Mouse (Mus musculus): ENCODE measurements around the gene Rbm38. TPM values are rescaled to one million over a fixed set of nuclear protein-coding genes. Genes with fewer than 3 reads are reported as not detected.

The Rbm38 gene
- total and polyA plus RNA-seq, 3 experiments, result 14.4 to 85.4 (median 19.4) TPM

DNA sequence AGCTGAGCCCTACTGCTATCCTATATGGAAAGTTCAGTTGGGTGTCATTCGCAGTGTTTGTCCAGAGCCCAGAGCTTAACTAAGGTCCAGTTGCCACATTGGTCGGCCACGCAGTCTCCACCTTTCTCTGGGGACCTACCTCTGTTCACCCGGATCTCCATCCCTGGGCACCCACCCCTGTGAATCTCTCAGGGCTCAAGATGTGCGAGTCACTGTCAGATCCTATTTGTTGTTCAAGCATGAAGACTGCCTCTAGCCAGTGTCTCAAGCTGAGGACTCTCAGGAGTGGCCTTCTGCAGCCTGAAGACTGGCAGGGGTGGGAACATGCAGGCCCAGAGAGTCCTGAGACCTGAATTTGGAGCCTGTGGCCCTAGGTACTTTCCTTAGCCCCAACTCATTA is 15.8 kb downstream of the Rbm38 start:
- Histone ChIP-seq H3K4me2 (ENCODE audit: insufficient read depth, low read depth, poor library complexity, severe bottlenecking) (no peak overlapping the region), H3K27me3 (replicated peaks) (no peaks in the 10 kb centered on the region), H3K4me3 (replicated peaks in 1 of 3; ENCODE audit: low read depth in 2 of 3, low read length in 2 of 3, poor library complexity in 1 of 3) (no peak overlapping the region), H3K4me1 (ENCODE audit: control insufficient read depth in 1 of 2, insufficient read depth in 2 of 2) (peaks cover 4 to 39% of the 10 kb centered on the region in 2 experiments; a peak in 3 of 4 replicates), H3K79me2 (replicated peaks; ENCODE audit: control insufficient read depth, extremely low read depth, insufficient read depth, poor library complexity, severe bottlenecking) (no peaks in the 10 kb centered on the region), H3K27ac (ENCODE audit: insufficient read depth, low read depth) (no peak overlapping the region), H3K9ac (ENCODE audit: insufficient read depth, low read depth) (no peak overlapping the region), H3K9me3 (replicated peaks; ENCODE audit: low read length) (no peaks in the 10 kb centered on the region), H3K36me3 (replicated peaks in 1 of 2; ENCODE audit: control insufficient read depth in 1 of 2, insufficient read depth in 1 of 2, low read length in 1 of 2) (peaks cover 45 to 71% of the 10 kb centered on the region in 2 experiments)
- dilution Hi-C loops (cut with MboI; ENCODE audit: extremely low pct_ligation_motif_present, extremely low pct_unique_long_range_greater_than_20kb, low sequenced_read_pairs), result no loop called here
- TF ChIP-seq TCF12 (IDR thresholded peaks at IDR 0.05; ENCODE audit: low read depth, low read length), result no peak
- no peak for TF ChIP-seq E2F4 (IDR thresholded peaks at IDR 0.05; ENCODE audit: insufficient replicate concordance, low read depth, low read length)
- DNase-seq (ENCODE audit: extremely low read depth), result no peak
- in situ Hi-C loops (cut with MboI; ENCODE audit: low pct_ligation_motif_present, low pct_unique_long_range_greater_than_20kb, low sequenced_read_pairs), result no loop called here

- dilution Hi-C loops (cut with MboI; ENCODE audit: extremely low pct_ligation_motif_present, extremely low pct_unique_long_range_greater_than_20kb, low sequenced_read_pairs) (no loop called here), in situ Hi-C loops (cut with MboI; ENCODE audit: low pct_ligation_motif_present, low pct_unique_long_range_greater_than_20kb, low sequenced_read_pairs) (no loop called here)
- no peak overlapping the region for H3K27ac ChIP-seq (ENCODE audit: insufficient read depth, low read depth)
- no peak overlapping the region for H3K4me3 ChIP-seq (replicated peaks in 1 of 3; ENCODE audit: low read depth in 2 of 3, low read length in 2 of 3, poor library complexity in 1 of 3)
- no peaks in the 10 kb centered on the region for H3K79me2 ChIP-seq (replicated peaks; ENCODE audit: control insufficient read depth, extremely low read depth, insufficient read depth, poor library complexity, severe bottlenecking)
- no peaks in the 10 kb centered on the region for H3K9me3 ChIP-seq (replicated peaks; ENCODE audit: low read length)
- no peak for TF ChIP-seq TBP (conservative IDR thresholded peaks at IDR 0.05; ENCODE audit: low read depth, low read length)
- no peak for TF ChIP-seq EP300 (IDR thresholded peaks at IDR 0.05; ENCODE audit: low read length)
- no peak for TF ChIP-seq ELF1 (IDR thresholded peaks at IDR 0.05; ENCODE audit: low read depth, low read length)
- peak; percentile 2 for TF ChIP-seq RAD21 (IDR thresholded peaks at IDR 0.05; ENCODE audit: low read depth, low read length)
- TF ChIP-seq SMC3 (IDR thresholded peaks at IDR 0.05; ENCODE audit: low read depth, low read length), result peak; percentile 23
- peak in 1 of 2 experiments; percentile 27; a peak in 1 of 4 replicates for TF ChIP-seq CTCF (conservative IDR thresholded peaks at IDR 0.05 in 1 of 2, IDR thresholded peaks at IDR 0.05 in 1 of 2; ENCODE audit: low read depth in 2 of 2, low read length in 2 of 2)
- no peak for TF ChIP-seq USF1 (IDR thresholded peaks at IDR 0.05; ENCODE audit: low read depth, low read length)
- no peak for TF ChIP-seq GABPA (IDR thresholded peaks at IDR 0.05; ENCODE audit: insufficient replicate concordance, low read depth, low read length)
- TF ChIP-seq JUN (IDR thresholded peaks at IDR 0.05; ENCODE audit: insufficient read depth, low read depth, low read length), result no peak
- no peak for DNase-seq (ENCODE audit: extremely low read depth)
- H3K4me1 ChIP-seq (ENCODE audit: control insufficient read depth in 1 of 2, insufficient read depth in 2 of 2), result peaks cover 4 to 39% of the 10 kb centered on the region in 2 experiments; a peak in 3 of 4 replicates
- H3K9ac ChIP-seq (ENCODE audit: insufficient read depth, low read depth), result no peak overlapping the region
- H3K27me3 ChIP-seq (replicated peaks), result no peaks in the 10 kb centered on the region
- no peak overlapping the region for H3K4me2 ChIP-seq (ENCODE audit: insufficient read depth, low read depth, poor library complexity, severe bottlenecking)
- H3K36me3 ChIP-seq (replicated peaks in 1 of 2; ENCODE audit: control insufficient read depth in 1 of 2, insufficient read depth in 1 of 2, low read length in 1 of 2), result peaks cover 40 to 65% of the 10 kb centered on the region in 2 experiments
Observed at GRCm38 (mm10) chr2:173036611-173037010, 16.3 kb downstream of the Rbm38 start.

DNA sequence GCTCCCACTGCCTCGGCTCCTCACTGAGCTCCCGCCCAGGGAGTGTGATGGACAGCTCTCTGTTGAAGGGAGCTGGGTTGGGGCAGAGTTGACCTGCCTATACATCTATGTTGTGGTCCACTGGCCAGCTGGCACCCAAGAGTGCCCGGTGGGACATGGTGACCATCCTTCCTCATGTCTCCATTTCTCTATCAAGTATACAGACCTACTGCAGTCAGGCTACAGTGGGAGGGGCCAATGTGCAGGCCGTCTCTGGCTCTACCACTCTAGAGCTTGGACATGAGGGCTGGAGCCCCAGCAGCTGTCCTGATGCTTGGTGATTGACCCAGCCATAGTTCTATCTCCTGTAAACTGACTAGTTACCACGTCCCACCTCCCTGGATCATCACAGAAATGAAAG is 17.0 kb downstream of the Rbm38 start:
- no peak overlapping the region for H3K4me3 ChIP-seq (replicated peaks in 1 of 3; ENCODE audit: low read depth in 2 of 3, low read length in 2 of 3, poor library complexity in 1 of 3)
- no peaks in the 10 kb centered on the region for H3K27me3 ChIP-seq (replicated peaks)
- no peak overlapping the region for H3K27ac ChIP-seq (ENCODE audit: insufficient read depth, low read depth)
- no peak for DNase-seq (ENCODE audit: extremely low read depth)
- in situ Hi-C loops (cut with MboI; ENCODE audit: low pct_ligation_motif_present, low pct_unique_long_range_greater_than_20kb, low sequenced_read_pairs) (no loop called here), dilution Hi-C loops (cut with MboI; ENCODE audit: extremely low pct_ligation_motif_present, extremely low pct_unique_long_range_greater_than_20kb, low sequenced_read_pairs) (no loop called here)
- peaks cover 32 to 58% of the 10 kb centered on the region in 2 experiments for H3K36me3 ChIP-seq (replicated peaks in 1 of 2; ENCODE audit: control insufficient read depth in 1 of 2, insufficient read depth in 1 of 2, low read length in 1 of 2)
- no peaks in the 10 kb centered on the region for H3K9me3 ChIP-seq (replicated peaks; ENCODE audit: low read length)
- no peak for TF ChIP-seq USF2 (conservative IDR thresholded peaks at IDR 0.05; ENCODE audit: low read depth, low read length)
- TF ChIP-seq MYC (IDR thresholded peaks at IDR 0.05; ENCODE audit: low read depth, low read length), result no peak
- TF ChIP-seq RCOR1 (conservative IDR thresholded peaks at IDR 0.05; ENCODE audit: low read depth, low read length), result no peak
- no peak for TF ChIP-seq MXI1 (IDR thresholded peaks at IDR 0.05; ENCODE audit: low read depth, low read length)
- TF ChIP-seq CHD1 (IDR thresholded peaks at IDR 0.05; ENCODE audit: low read depth, low read length), result no peak
- H3K9ac ChIP-seq (ENCODE audit: insufficient read depth, low read depth), result no peak overlapping the region
- peaks cover 4 to 38% of the 10 kb centered on the region in 2 experiments; a peak in 3 of 4 replicates for H3K4me1 ChIP-seq (ENCODE audit: control insufficient read depth in 1 of 2, insufficient read depth in 2 of 2)
- no peak overlapping the region for H3K4me2 ChIP-seq (ENCODE audit: insufficient read depth, low read depth, poor library complexity, severe bottlenecking)
- H3K79me2 ChIP-seq (replicated peaks; ENCODE audit: control insufficient read depth, extremely low read depth, insufficient read depth, poor library complexity, severe bottlenecking), result no peaks in the 10 kb centered on the region
